Mouse (Mus musculus) brain, adult 2 months (tissue): ENCODE data around the gene Aatk.

Experiments used
- DNase-seq: peaks from one replicate; pipeline ENCODE4 v3.0.0; 2011; ENCODE audit warnings: low read depth, low spot score

The Aatk gene

GRCm38 (mm10) chr11:120026941-120027340, 20.0 kb downstream of the Aatk start:
- DNase-seq = no peak

GRCm38 (mm10) chr11:120022841-120023240, 24.1 kb downstream of the Aatk start:
- peak; percentile 88 for DNase-seq

- DNase-seq = peak; percentile 84
These were observed 24.8 kb downstream of the Aatk start for GRCm38 (mm10) chr11:120022216-120022615.

- DNase-seq = no peak
These were observed 25.6 kb downstream of the Aatk start for GRCm38 (mm10) chr11:120021367-120021766.

GRCm38 (mm10) chr11:120019542-120020440, 27.2 kb downstream of the Aatk start:
- no peak for DNase-seq

- DNase-seq = peak; percentile 94
These were observed 30.0 kb downstream of the Aatk start for GRCm38 (mm10) chr11:120017011-120017410.

GRCm38 (mm10) chr11:120014758-120015157, 32.2 kb downstream of the Aatk start:
- peak; percentile 65 for DNase-seq

GRCm38 (mm10) chr11:120013174-120013711, 33.7 kb downstream of the Aatk start:
- peak; percentile 98 for DNase-seq

- DNase-seq = no peak
These were observed 34.3 kb downstream of the Aatk start for GRCm38 (mm10) chr11:120012702-120013101.

GRCm38 (mm10) chr11:120011761-120012560, 35.0 kb downstream of the Aatk start:
- peak; percentile 70 for DNase-seq

GRCm38 (mm10) chr11:120011114-120011760, 35.7 kb downstream of the Aatk start:
- DNase-seq = no peak

GRCm38 (mm10) chr11:120009937-120010336, 37.0 kb downstream of the Aatk start:
- DNase-seq = no peak

GRCm38 (mm10) chr11:120008956-120009355, 38.0 kb downstream of the Aatk start:
- no peak for DNase-seq

- DNase-seq = no peak
These were observed 38.5 kb downstream of the Aatk start for GRCm38 (mm10) chr11:120008501-120008900.

GRCm38 (mm10) chr11:120007496-120008080, 39.4 kb downstream of the Aatk start:
- DNase-seq = no peak

GRCm38 (mm10) chr11:120005434-120006317, 41.3 kb downstream of the Aatk start:
- peak; percentile 53 for DNase-seq

- DNase-seq = no peak
These were observed 44.2 kb downstream of the Aatk start for GRCm38 (mm10) chr11:120002634-120003220.

- DNase-seq = no peak
These were observed 44.9 kb downstream of the Aatk start for GRCm38 (mm10) chr11:120002041-120002440.

GRCm38 (mm10) chr11:119997351-119997750, 49.6 kb downstream of the Aatk start:
- no peak for DNase-seq

GRCm38 (mm10) chr11:119991338-119991678, 55.7 kb downstream of the Aatk start:
- peak; percentile 96 for DNase-seq
